Mouse (Mus musculus) right cerebral cortex, adult 18-20 months (tissue): ENCODE results near the gene Kat2a.
A peak's percentile ranks its signal among the peaks of the same experiment; 100 is the strongest.

Source experiments
- DNase-seq: peaks from one replicate; pipeline ENCODE4 v3.0.0; 2022; ENCODE audit warnings: mixed read lengths

Gene Kat2a

GRCm38 (mm10) chr11:100711783-100712615, at the start of gene Kat2a:
Gene Kat2a (minus strand): TSS chr11:100712465.
- peak; percentile 92 for DNase-seq

DNA sequence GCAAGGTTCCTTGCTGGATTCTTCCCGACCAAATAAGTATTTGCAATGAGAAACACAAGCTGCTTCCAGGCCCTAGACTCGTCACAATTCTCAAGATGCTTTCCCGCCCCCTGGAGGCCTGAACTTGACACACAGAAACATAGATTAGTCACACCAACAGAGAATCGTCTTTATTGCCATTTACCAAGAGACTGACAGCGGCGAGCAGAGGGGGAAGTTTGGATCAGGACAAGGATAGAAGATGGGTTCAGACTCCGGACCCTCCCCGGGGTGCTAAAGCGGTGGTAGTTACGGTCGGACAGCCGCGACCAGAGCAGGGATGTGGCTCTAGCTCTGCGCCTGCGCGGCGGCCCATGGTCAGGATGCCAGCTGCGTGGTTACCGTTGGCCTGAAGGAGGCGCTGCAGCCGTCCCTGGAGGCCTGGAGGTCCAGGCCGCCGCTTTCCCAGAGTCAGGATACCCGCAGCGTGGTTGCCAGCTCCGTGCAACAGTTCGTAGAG, 49.3 kb upstream of the Kat2a start:
- peak; percentile 89 for DNase-seq

DNA sequence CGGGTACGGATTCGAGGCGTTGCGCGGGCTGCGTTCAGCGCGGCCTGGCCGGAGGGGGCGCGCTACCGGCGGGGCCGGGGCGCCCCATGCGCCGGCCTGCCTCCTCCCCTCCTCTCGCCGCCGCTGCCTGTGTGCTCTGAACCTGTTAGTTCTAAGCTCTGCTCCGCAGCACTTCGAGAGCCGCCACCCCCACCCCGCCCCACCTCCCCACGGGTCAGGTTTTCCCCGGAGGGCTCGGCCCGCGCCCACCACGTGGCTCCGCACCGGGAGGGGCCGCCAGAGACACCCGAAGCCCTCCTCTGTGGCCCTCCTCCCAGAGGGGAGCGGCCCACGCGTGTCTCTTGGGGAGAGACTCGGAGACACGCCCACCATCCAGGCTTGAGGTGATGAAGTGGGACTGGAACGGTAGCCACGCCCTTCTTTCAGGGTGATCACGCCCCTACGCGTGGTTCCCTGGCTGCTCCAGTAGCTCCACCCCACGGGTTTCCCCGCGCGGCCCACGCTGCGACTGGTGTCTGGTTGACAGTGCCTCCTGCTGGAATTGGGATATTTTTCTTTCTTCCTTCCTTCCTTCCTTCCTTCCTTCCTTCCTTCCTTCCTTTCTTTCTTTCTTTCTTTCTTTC, 47.5 kb upstream of the Kat2a start, which contains the start of gene Kcnh4:
TSS of gene Kcnh4 (minus strand) at position 332 of the 623 bp plus-strand sequence.
- DNase-seq: peak; percentile 96

DNA sequence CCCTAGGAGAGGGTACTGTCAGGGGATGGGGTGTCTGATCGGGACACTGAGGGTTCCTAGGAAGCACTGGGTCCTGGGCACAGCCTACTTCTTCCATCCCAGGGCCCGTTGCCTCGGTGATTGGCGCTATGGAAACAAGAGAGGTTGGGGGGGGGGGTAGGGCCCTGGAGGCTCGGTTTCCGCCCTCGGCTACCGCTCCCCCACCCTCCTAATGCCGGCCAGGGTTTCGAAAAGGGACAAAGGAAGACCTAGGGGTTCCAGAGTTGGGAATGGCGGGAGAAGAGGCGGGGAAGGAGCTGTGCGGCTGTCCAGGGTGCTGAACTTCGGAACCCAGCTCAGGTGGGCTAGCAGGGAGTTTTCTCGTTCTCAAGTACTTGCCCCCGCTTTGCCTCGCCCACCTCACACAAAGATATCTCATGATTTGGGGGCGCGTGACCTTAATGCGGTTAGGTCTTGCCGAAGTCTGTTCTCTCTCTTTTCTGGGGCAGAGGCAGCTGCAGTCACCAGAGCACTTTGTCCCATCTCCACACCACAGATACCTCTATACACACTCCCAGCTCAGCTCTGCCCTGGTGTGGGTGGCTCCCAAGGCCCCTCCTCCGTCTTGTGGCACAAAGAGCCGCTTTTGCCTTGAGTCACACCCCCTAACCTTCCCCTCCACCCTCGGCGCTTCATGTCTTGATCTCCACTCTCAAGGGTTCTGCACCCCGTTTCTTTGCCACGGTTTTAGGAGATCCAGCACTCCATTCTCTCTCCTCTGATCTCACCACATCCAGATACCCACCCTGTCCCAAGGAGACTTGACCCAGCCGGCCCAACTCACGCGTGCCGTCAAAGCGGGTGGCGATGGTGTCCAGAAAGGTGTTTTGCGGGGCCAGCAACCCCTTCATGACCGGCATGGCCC, 46.7 kb upstream of the Kat2a start:
- DNase-seq: no peak

GRCm38 (mm10) chr11:100757566-100757965, 45.3 kb upstream of the Kat2a start:
- DNase-seq: no peak

- DNase-seq: no peak
These were observed 44.2 kb upstream of the Kat2a start for GRCm38 (mm10) chr11:100756476-100756875.

- DNase-seq: peak; percentile 69
These were observed 42.4 kb upstream of the Kat2a start for GRCm38 (mm10) chr11:100754693-100755057.

DNA sequence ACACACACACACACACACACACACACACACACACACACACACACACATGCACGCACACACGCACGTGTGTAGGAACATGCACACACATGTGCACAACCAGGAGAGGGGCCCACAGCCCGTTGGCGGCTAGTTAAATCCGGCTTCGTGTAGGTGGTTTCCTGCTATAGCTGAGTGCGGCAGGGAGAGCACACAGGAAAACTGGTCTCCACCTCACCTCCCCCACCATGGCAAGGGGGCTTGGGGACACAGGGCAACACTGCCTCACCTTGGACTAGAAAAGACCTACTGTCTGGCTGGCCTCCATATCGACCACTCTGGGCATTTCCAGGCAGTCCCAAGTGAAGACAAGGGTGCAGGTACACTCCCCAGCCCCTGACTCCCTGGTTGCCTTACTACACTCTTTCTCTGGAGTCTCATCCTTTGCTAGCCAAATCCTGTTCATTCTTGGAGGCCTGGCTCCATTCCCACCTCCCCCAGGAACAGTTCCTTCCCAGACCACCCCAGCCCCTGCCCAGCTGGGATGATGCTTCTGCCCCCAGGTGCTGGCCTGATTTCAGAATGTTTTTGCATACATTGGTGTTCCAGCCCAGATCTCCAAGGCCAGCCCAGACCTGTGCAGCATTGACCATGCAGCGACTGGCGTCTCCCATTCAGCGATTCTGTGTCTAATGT, 41.9 kb upstream of the Kat2a start:
- DNase-seq: peak; percentile 78

- peak; percentile 50 for DNase-seq
These were observed 40.0 kb upstream of the Kat2a start for GRCm38 (mm10) chr11:100752294-100752693.

DNA sequence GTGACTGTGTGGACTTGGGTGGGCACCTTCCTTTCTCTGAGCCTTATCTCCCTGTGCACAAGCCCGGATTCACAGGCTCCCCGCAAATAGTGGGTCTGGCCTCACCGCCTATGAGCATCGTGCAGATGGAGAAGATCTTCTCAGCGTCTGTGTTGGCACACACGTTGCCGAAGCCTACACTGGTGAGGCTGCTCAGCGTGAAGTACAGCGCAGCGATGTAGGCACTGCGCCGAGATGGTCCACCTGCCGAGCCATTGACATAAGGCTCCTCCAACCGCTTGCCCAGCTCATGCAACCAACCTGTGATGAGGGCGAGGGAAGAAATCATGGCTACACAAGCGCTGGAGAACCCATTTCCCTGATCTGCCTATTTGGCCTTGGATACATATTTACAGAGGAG, 37.9 kb upstream of the Kat2a start:
- DNase-seq: peak; percentile 37

DNA sequence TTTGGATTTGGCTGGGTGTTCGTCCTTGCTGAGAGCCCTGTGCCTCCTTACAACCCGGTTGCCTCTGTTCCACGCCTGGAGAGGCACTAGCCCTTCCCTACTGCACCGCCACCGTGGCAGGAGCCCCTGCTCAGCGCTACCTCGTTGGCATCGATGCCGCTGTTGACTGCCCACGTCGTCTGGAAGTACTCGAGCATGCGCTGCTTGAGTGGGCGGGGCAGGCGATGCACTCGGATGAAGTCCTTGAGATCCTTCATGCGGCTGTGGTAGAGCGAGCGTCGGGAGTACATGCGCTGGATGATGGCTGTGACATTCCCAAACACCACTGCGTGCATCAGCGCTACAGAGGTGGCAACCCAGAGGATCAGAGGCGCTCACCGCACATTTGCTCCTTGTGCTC, 37.2 kb upstream of the Kat2a start:
- peak; percentile 80 for DNase-seq

DNA sequence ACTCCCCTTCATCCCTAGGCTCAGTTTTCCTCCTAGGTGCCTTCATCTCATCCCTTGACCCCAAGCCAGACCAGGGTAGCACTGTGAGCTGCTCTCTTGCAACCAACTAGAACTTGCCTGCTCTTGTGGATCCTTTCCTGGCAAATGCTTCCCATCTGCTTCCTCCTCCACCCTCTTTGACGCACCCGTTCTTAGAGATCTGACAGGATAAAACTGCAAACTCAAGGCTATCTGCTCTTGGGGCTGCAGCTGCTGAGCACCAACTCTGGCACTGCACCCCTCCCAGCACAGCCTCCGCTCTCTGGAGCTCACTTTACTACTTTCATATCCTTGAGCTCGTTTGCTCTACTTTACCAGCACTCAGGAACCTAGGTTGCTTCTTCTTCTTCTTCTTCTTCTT, 36.4 kb upstream of the Kat2a start:
- peak; percentile 75 for DNase-seq

GRCm38 (mm10) chr11:100747114-100747513, 34.8 kb upstream of the Kat2a start:
- DNase-seq: no peak

GRCm38 (mm10) chr11:100746546-100746945, 34.3 kb upstream of the Kat2a start:
- no peak for DNase-seq

DNA sequence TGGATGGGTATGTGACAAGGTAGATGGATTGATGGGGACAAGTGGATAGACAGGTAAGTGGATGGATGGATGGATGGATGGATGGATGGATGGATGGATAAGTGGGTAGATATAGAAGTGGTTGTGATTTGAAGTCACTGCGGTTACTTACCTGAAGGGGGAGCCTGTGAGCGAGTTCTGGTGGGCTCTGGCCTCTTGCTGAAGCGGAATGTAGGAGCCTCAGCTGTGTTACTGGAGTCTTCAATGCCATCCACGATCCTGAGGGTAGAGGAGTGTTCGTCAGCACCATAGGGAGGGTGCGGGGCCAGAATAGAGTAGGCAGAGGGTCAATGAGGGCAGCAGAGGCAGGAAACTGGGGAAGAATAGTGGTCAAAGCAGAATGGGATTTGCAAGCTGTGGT, 32.8 kb upstream of the Kat2a start:
- DNase-seq: peak; percentile 49

DNA sequence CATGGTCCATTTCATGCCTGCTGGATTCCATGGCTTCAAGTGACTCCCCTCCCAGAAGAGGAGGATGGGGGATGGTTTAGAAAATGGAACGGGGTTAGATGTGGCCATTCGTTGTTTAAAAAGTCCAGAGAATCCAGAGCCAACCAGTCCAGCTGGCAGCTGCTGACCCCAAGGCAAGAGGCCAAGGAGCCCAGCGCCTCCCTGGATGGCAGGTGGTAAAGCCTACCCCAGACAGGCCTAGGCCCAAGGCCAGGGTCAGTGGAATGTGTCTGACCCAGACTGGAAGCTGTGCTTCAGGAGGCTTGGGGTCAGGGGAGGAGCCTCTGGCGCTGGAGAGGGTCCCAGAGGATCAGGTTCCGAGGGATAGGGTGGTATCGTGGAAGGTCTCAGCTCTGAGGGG, 29.1 kb upstream of the Kat2a start:
- no peak for DNase-seq

DNA sequence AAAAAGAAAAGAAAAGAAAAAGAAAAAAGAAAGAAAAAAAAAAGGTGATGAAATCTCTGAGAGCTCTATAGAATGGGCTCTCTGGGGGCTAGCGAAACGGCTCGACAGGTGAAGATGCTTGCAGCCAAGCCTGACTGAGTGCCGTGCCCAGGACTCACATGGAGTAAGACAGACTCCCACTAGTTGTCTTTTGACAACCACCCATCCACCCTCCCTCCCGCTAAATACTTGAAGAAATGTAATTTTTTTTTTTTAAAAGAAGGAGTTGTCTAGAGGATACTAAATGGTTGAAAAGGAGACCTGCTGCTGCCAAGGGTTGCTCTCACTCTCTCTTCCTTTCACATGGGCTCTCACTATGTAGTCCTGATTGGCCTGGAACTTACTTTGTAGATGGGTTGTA, 26.5 kb upstream of the Kat2a start:
- no peak for DNase-seq

- DNase-seq: peak; percentile 100
These were observed 25.9 kb upstream of the Kat2a start, which contains the start of gene Rab5c for GRCm38 (mm10) chr11:100738066-100738604. Gene Rab5c (minus strand): TSS chr11:100738215.

DNA sequence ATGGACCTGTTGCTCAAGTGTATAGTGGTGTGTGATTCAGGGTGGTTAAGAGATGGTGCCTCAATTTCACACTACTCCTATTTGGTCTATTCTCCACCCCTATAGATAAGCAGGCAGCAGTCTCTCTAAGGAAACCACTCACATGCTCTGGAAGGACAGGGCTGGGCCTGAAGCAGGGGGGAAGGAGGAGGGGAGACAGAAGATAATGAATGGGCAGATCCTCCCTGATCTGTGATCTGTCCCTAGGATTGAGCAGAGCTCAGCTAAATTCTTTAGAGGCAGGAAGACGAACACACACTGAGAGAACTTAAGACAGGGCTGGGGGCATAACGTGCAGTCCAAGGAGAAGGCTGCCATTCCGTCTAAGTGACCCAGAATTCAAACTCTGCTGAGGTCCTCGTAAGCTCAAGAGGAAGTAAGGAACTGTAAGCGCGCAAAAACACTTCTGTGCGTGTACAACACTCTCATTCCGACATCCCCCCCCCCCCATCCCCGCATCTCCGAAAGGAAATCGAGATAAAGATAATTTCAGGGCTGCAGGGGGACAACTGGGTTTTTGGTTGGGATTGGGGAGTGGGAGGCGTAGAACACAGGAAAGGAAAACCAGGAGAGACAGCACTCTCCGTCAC, 25.0 kb upstream of the Kat2a start:
- DNase-seq: no peak

GRCm38 (mm10) chr11:100736746-100737080, 24.4 kb upstream of the Kat2a start:
- DNase-seq: no peak

GRCm38 (mm10) chr11:100735954-100736745, 23.9 kb upstream of the Kat2a start:
- DNase-seq: no peak
